Mouse (Mus musculus) thymus, postnatal 14 days (tissue): ENCODE measurements at regions not wholly inside any gene's neighbourhood (a gene's known extent, or its start where the extent isn't known, plus 50 kb on each side); places are given as distances from the start of the nearest gene placed in this dataset.
"Not testable (repeated sequence)": the region's sequence is repeated elsewhere in the genome, so short reads cannot be mapped to it uniquely, and the experiment has no call there.

Experiments used
- DNase-seq: peaks from one replicate; pipeline ENCODE4 v3.0.0; 2021

DNA sequence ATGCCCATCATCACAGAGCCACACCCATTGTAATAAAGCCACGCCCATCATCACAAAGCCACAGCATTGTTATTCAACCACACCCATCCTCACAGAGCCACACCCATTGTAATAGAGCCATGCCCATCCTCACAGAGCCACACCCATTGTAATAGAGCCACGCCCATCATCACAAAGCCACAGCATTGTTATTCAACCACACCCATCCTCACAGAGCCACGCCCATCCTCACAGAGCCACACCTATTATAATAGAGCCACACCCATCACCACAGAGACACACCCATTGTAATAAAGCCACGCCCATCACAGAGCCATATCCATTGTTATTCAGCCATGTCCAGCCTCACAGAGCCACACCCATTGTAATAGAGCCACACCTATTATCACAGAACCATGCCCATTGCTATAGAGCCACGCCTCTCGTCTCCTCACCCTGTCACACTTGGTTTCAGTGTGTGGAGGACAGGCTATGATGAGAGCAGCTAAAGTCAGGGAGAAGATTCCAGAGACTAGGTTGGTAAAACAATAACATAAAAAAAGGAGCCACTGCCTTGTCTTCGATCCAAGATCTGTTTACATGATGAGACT, 85.6 kb downstream of the Gxylt1 start:
- no peak for DNase-seq

- no peak for DNase-seq
Measured at GRCm38 (mm10) chr15:93176221-93176620, 98.8 kb downstream of the Gxylt1 start.

DNA sequence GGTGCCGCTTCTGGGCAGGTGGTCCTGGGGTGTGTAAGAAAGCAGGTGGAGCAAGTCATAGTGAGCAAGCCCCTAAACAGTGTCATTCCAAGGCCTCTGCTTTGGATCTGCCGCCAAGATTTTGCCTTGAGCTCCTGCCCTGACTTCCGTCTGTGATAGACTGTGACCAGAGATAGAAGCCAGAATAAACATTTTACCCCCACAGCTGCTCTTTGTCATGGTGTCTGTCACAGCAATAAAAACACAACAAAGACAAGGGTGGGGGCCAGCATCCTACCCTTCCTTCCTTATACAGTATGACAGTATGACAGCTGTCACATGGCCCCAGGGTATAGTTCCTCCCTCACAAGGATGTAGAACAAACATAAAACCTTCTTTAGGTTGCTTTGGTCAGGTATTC, 106.2 kb downstream of the Gxylt1 start:
- DNase-seq = no peak

DNA sequence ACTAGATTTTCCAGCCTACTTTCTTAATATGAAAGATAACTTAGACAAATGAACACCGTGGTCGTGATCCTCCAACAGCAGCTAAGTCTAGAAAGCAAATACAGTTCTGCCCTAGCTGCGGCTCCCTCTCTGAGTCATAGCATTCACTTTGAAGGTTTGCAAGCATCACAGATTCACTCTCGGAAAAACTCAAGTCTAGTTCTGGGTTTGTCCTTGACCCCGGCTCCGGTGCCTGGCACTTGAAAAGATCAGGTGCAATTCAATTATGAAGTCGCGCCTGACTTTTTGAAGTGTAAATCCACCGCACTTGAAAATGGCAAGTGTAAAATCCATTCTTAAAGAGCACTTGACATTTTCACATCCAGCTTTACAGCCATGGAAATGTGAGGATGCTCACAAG, 107.5 kb downstream of the Gxylt1 start:
- no peak for DNase-seq

GRCm38 (mm10) chr15:93161924-93162910, 112.8 kb downstream of the Gxylt1 start:
- DNase-seq = no peak

DNA sequence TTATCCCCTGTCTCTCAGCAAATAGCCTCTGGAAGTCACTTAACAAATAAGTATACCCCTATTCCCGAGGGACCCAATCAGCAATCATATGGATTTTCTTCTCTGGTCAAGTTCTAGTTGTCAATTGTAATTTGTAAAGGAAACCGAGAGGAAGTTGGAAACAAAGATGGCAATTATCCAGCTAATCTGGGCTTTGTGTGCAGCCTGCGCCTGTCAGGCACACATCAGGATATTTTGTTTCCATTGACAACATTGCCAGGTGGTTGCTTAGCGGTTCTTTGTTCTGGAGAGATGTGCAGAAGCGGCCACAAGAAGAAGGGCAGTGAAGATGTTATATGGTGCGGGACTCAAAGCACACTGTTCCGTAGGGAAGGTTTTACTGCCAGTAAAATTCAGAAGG, 113.7 kb downstream of the Gxylt1 start:
- DNase-seq = no peak

DNA sequence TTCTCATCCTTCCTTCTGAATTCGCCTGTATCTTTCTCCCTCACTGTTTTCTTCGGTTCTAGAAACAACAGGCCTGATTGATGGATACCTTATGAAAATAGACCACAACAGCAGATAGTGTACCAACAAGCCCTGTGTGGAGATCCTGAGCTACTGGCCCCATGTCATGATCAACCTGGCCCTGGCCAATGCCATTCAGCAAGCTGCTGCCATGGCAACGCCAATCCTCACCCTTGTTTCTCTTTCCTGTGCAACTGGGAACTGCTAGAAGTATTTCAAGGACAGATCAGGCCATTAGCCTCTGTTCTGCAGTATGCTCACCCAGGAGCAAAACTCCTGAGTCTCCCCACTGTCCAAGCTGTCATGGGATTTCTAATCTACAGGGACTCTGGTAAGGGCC, 119.2 kb downstream of the Gxylt1 start:
- DNase-seq = no peak

DNA sequence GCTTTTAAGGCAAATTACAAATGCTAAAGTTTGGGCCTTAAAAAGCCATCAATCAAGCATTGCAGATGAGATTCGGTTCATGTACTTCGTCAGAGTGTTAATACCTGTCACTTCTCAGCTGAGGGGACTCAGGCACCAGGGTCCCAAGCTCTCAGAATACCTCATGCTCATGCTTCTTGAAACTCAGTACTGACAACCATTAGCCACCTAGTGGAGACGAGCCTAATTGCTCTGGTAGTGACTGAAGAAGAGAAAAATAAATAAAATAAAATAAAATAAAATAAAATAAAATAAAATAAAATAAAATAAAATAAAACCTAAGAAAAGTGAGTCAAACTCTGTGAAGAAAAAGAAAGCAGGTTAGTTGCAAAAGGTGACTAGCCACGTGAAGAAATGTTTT, 121.0 kb downstream of the Gxylt1 start:
- DNase-seq = no peak

GRCm38 (mm10) chr15:93144899-93145298, 130.1 kb downstream of the Gxylt1 start:
- DNase-seq = no peak

- no peak for DNase-seq
Measured at GRCm38 (mm10) chr15:93144264-93144663, 130.7 kb downstream of the Gxylt1 start.

GRCm38 (mm10) chr15:93133379-93133778, 141.6 kb downstream of the Gxylt1 start:
- no peak for DNase-seq

GRCm38 (mm10) chr15:93131056-93131455, 143.9 kb downstream of the Gxylt1 start:
- no peak for DNase-seq

GRCm38 (mm10) chr15:93125261-93125660, 149.7 kb downstream of the Gxylt1 start:
- no peak for DNase-seq

- no peak for DNase-seq
Measured at GRCm38 (mm10) chr15:93121156-93121555, 153.8 kb downstream of the Gxylt1 start.

DNA sequence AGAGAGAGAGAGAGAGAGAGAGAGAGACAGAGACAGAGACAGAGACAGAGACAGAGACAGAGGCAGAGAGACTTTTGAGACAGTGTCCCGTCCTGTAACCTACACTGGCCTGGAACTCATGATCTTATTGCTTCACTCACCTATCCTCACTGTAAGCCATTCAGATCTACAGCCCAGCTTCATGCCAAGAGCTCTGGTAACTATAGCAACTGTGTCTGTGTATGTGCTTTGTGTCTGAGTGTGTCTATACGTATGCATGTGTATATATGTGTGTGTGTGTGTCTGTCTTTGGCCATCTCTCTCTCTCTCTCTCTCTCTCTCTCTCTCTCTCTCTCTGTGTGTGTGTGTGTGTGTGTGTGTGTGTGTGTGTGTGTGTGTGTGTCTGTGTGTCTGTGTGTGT, 157.2 kb downstream of the Gxylt1 start:
- not testable (repeated sequence) for DNase-seq

DNA sequence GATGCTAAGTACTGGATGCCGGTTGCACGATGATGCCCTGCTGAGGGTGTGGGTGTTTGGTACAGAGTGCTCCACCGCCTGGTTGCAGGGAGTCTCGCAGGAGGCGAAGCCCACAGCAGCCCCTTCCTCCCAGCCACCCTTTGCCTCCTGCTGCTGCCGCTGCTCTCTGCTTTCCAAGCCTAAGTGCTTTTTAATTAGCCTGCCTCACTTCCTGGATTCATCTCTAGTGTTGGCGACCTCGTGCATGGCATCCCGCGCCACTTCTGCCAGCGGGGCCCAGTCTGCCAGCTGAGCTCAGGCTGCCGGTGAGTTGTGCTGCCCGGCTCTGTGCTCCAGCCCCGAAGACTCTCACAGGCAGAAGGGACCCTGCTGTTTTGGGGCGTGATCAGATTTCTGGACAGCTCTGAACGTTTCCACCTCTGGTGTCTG, 159.3 kb downstream of the Gxylt1 start:
- DNase-seq = peak; percentile 3

- DNase-seq = no peak
Measured at GRCm38 (mm10) chr15:93104936-93105335, 170.0 kb downstream of the Gxylt1 start.

GRCm38 (mm10) chr15:93103426-93103825, 171.6 kb downstream of the Gxylt1 start:
- DNase-seq = no peak

GRCm38 (mm10) chr15:93101881-93102280, 173.1 kb downstream of the Gxylt1 start:
- no peak for DNase-seq

DNA sequence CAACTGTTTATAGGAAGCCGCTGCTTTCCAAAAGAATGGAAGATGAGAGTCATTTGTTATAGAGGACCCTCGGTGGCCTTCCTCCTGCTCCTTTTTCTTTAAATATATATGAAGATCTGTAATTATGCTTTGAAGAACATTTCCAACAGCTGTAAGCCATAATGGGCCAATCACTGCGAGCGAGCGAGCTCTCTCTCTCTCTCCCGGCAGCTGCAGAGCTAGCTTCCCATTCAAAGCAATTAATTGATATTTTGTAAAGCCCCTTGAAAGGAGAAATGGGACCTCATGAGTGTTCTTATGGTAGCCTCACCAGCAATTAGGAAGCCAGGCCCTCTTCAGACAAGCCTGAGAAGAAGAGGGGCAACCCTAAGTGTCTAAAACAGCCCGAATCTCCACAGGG, 174.1 kb downstream of the Gxylt1 start:
- no peak for DNase-seq

GRCm38 (mm10) chr15:93099840-93100239, 175.1 kb downstream of the Gxylt1 start:
- no peak for DNase-seq

DNA sequence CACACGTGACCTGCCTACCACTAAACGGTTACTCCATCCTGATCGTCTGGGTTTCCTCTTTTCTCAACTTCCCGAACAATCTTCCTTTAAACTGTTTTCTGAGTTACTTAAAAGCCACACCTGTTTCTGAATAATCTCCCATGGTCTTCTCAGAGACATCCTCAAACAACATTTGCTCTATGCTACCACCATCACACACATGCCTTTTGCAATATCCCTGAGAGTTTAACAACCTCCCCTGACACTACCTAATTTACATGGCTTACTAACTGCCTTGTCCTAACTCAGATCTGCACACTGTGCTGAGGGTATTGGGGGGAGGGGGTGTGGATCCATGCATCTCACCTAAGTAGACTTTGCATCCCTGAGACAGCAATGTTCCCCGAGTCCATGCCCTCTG, 178.6 kb downstream of the Gxylt1 start:
- DNase-seq = no peak

DNA sequence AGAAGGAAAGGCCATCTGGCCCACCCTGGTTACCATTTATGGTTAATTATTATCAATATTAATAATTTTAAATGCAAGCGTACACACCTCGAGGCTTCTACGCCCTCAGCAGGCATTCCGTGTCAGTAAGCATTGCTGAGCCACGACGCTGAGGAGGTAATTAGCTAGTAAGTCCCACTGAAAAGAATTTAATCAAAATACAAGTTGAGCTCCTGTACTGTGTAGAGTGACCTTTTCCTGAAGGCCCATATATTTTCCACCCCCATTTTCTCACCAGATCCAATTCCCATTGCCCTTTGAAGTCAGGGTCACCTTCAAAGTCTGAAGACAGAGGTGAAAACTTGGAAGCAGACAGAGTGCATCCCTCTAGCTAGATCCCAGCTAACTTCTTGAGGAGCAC, 179.8 kb downstream of the Gxylt1 start:
- DNase-seq = no peak
